Mouse (Mus musculus) limb, embryonic 11.5 days (tissue): ENCODE results near the gene Grem2. TPM values are rescaled to one million over a fixed set of nuclear protein-coding genes. Genes with fewer than 3 reads are reported as not detected.

Experiments
- ATAC-seq: fragments of 200-750 bp; cut with Nextera tagmentation; 2 replicates; pipeline ENCODE4 v1.8.0; 2017; ENCODE audit warnings: low read depth; ENCODE audit not compliant: insufficient number of reproducible peaks, low FRiP score, low TSS enrichment
- DNase-seq: peaks from one replicate; pipeline ENCODE4 v3.0.0-alpha.2; 2015; ENCODE audit warnings: low spot score
- H3K27ac ChIP-seq: fragments of 300-500 bp; sonication (generic); replicated peaks from 2 replicates; pipeline ENCODE4 v1.5.1; 2014; ENCODE audit warnings: low read depth, mild to moderate bottlenecking, low read length
- H3K27me3 ChIP-seq: fragments of 300-500 bp; sonication (generic); 2 replicates; pipeline ENCODE4 v1.6.1; 2014; ENCODE audit warnings: mild to moderate bottlenecking, low read length, mixed read lengths; ENCODE audit not compliant: control insufficient read depth, insufficient read depth
- H3K36me3 ChIP-seq: fragments of 300-500 bp; sonication (generic); 2 replicates; pipeline ENCODE4 v1.6.1; 2014; ENCODE audit warnings: mild to moderate bottlenecking, low read length, moderate library complexity, mixed read lengths; ENCODE audit not compliant: control insufficient read depth, insufficient read depth
- H3K4me1 ChIP-seq: fragments of 300-500 bp; sonication (generic); 2 replicates; pipeline ENCODE4 v1.6.1; 2014; ENCODE audit warnings: low read length, mixed read lengths; ENCODE audit not compliant: control insufficient read depth, insufficient read depth
- H3K4me2 ChIP-seq: fragments of 300-500 bp; sonication (generic); 2 replicates; pipeline ENCODE4 v1.6.1; 2014; ENCODE audit warnings: low read depth, mild to moderate bottlenecking, moderate library complexity; ENCODE audit not compliant: severe bottlenecking
- H3K4me3 ChIP-seq: fragments of 300-500 bp; sonication (generic); 2 replicates; pipeline ENCODE4 v1.5.1; 2014; ENCODE audit warnings: low read depth, low read length
- H3K9ac ChIP-seq: fragments of 300-500 bp; sonication (generic); 2 replicates; pipeline ENCODE4 v1.6.1; 2014; ENCODE audit warnings: mild to moderate bottlenecking, low read length
- H3K9me3 ChIP-seq: fragments of 300-500 bp; sonication (generic); 2 replicates; pipeline ENCODE4 v1.6.1; 2016; ENCODE audit warnings: low read length; ENCODE audit not compliant: control insufficient read depth
- WGBS: fragments of 180-500 bp; shearing (Covaris S2); extraction: QIAGEN DNeasy Blood & Tissue Kit; methylation state at CpG from one replicate; pipeline ENCODE4 v1.1.7; 2014; 5-methylcytosine and 5-hydroxymethylcytosine counted together
- polyA plus RNA-seq: library from polyadenylated mRNA; unstranded; fragments of >200 nt; fragmentation: Nextera tagmentation; extraction: Ambion mirVana; gene quantifications from 2 replicates; pipeline ENCODE4 v1.2.1, GENCODE M21; 2014

The Grem2 gene
- polyA plus RNA-seq, 1 experiment from 2014 or later: 0.27 TPM

GRCm38 (mm10) chr1:174907637-174908036, 14.0 kb downstream of the Grem2 start:
- Histone ChIP-seq H3K9me3 (no peaks in the 10 kb centered on the region), H3K36me3 (no peaks in the 10 kb centered on the region), H3K27me3 (no peaks in the 10 kb centered on the region), H3K9ac (no peak overlapping the region), H3K4me1 (no peaks in the 10 kb centered on the region), H3K4me2 (no peak overlapping the region), H3K27ac (no peak overlapping the region), H3K4me3 (no peak overlapping the region)
- DNase-seq (no peak), ATAC-seq (no peak)
- WGBS: 87% methylated on average over 5 of the region's 5 CpGs

- no peaks in the 10 kb centered on the region for H3K27me3 ChIP-seq
- H3K9me3 ChIP-seq: no peaks in the 10 kb centered on the region
- no peak overlapping the region for H3K9ac ChIP-seq
- 50% methylated on average over 1 of the region's 1 CpGs for WGBS
- no peak overlapping the region for H3K4me2 ChIP-seq
- H3K27ac ChIP-seq: no peak overlapping the region
- DNase-seq: no peak
- ATAC-seq: peak; percentile 55; the same call in 1 of the 2 replicates
- H3K4me3 ChIP-seq: no peak overlapping the region
- no peaks in the 10 kb centered on the region for H3K4me1 ChIP-seq
- H3K36me3 ChIP-seq: no peaks in the 10 kb centered on the region
Observed at GRCm38 (mm10) chr1:174902755-174903154, 18.9 kb downstream of the Grem2 start.

GRCm38 (mm10) chr1:174892471-174892870, 29.1 kb downstream of the Grem2 start:
- DNase-seq (no peak), ATAC-seq (no peak)
- Histone ChIP-seq H3K4me2 (no peak overlapping the region), H3K9me3 (no peaks in the 10 kb centered on the region), H3K9ac (no peak overlapping the region), H3K4me1 (no peaks in the 10 kb centered on the region), H3K36me3 (no peaks in the 10 kb centered on the region), H3K27ac (no peak overlapping the region), H3K27me3 (no peaks in the 10 kb centered on the region), H3K4me3 (no peak overlapping the region)
- WGBS: 80% methylated on average over 7 of the region's 7 CpGs

GRCm38 (mm10) chr1:174888684-174889405, 32.8 kb downstream of the Grem2 start:
- no peak overlapping the region for H3K4me3 ChIP-seq
- no peak overlapping the region for H3K9ac ChIP-seq
- H3K36me3 ChIP-seq: no peaks in the 10 kb centered on the region
- no peaks in the 10 kb centered on the region for H3K9me3 ChIP-seq
- DNase-seq (no peak), ATAC-seq (no peak)
- H3K27ac ChIP-seq: no peak overlapping the region
- no peaks in the 10 kb centered on the region for H3K27me3 ChIP-seq
- H3K4me2 ChIP-seq: no peak overlapping the region
- H3K4me1 ChIP-seq: no peaks in the 10 kb centered on the region
- WGBS: 75% methylated on average over 14 of the region's 14 CpGs

GRCm38 (mm10) chr1:174888073-174888472, 33.5 kb downstream of the Grem2 start:
- ATAC-seq: no peak
- WGBS: 100% methylated on average over 1 of the region's 1 CpGs

GRCm38 (mm10) chr1:174882496-174882895, 39.1 kb downstream of the Grem2 start:
- no peak overlapping the region for H3K27ac ChIP-seq
- no peak overlapping the region for H3K9ac ChIP-seq
- no peak for DNase-seq
- 48% methylated on average over 1 of the region's 1 CpGs for WGBS
- no peaks in the 10 kb centered on the region for H3K4me1 ChIP-seq
- H3K4me3 ChIP-seq: no peak overlapping the region
- H3K9me3 ChIP-seq: no peaks in the 10 kb centered on the region
- H3K4me2 ChIP-seq: no peak overlapping the region
- no peaks in the 10 kb centered on the region for H3K36me3 ChIP-seq
- H3K27me3 ChIP-seq: no peaks in the 10 kb centered on the region
- ATAC-seq: no peak

More at GRCm38 (mm10) chr1:174888073-174888472, 33.5 kb downstream of the Grem2 start:
- Histone ChIP-seq H3K27ac (no peak overlapping the region), H3K9ac (no peak overlapping the region), H3K4me3 (no peak overlapping the region), H3K4me1 (no peaks in the 10 kb centered on the region), H3K9me3 (no peaks in the 10 kb centered on the region), H3K4me2 (no peak overlapping the region), H3K36me3 (no peaks in the 10 kb centered on the region), H3K27me3 (no peaks in the 10 kb centered on the region)
- no peak for DNase-seq

GRCm38 (mm10) chr1:174875173-174875572, 46.4 kb downstream of the Grem2 start:
- no peaks in the 10 kb centered on the region for H3K27me3 ChIP-seq
- H3K36me3 ChIP-seq: no peaks in the 10 kb centered on the region
- no peaks in the 10 kb centered on the region for H3K4me1 ChIP-seq
- H3K4me3 ChIP-seq: no peak overlapping the region
- no peak; the same call in 1 of the 2 replicates for ATAC-seq
- no peak overlapping the region for H3K9ac ChIP-seq
- H3K27ac ChIP-seq: no peak overlapping the region
- WGBS: 80% methylated on average over 4 of the region's 4 CpGs
- H3K9me3 ChIP-seq: no peaks in the 10 kb centered on the region
- no peak for DNase-seq
- no peak overlapping the region for H3K4me2 ChIP-seq

GRCm38 (mm10) chr1:174860407-174861118, 61.1 kb downstream of the Grem2 start:
- ATAC-seq (no peak), DNase-seq (no peak)
- Histone ChIP-seq H3K27me3 (no peaks in the 10 kb centered on the region), H3K27ac (no peak overlapping the region), H3K9ac (no peak overlapping the region), H3K4me1 (no peaks in the 10 kb centered on the region), H3K36me3 (no peaks in the 10 kb centered on the region), H3K4me2 (no peak overlapping the region), H3K4me3 (no peak overlapping the region), H3K9me3 (no peaks in the 10 kb centered on the region)
- WGBS: 83% methylated on average over 10 of the region's 10 CpGs
